Mouse (Mus musculus): ENCODE results near the gene Stard9.
"Not testable (repeated sequence)": the region's sequence is repeated elsewhere in the genome, so short reads cannot be mapped to it uniquely, and the experiment has no call there.

Gene Stard9

DNA sequence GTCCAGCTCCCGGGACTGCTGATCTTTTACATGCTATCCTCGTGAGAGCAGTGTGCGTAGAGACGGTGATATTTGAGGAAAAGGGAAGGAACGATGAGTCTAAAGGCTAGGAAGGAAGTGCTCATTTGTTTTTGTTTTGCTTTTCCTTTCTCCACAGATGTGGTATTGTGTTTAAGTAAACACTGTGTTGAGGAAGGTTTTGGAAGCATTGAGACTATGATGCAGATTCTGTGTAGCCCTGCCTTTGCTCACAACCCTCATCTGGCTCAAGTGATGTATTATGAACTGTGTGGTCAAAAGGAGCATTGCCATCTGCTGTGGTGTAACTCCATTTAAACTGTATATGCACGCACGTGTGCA lies 24.0 kb downstream of the Stard9 start:
- no peak for DNase-seq (ENCODE audit: low read depth in 2 of 2, low spot score in 2 of 2)

GRCm38 (mm10) chr2:120654693-120655092 lies 25.8 kb downstream of the Stard9 start:
- DNase-seq (ENCODE audit: low read depth in 2 of 2, low spot score in 2 of 2): no peak

GRCm38 (mm10) chr2:120655905-120656304 lies 27.0 kb downstream of the Stard9 start:
- DNase-seq (ENCODE audit: low read depth in 2 of 2, low spot score in 2 of 2): no peak

DNA sequence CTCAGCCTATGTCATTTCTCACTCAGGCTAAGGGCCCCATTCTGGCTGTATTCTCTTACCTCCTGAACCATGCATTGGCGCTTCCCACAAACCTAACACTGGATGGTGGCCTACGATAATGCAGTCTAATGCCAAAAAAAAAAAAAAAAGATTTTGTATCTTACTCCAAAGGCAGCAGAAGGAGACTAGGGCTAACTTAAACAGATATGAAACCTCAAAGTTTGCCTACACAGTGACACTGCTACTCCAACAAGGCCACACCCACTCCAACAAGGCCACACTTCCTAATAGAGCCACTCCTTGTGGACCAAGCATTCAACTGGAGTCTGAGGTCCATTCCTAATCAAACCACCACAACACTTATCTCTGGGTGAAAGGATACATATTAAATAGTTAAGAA lies 27.8 kb downstream of the Stard9 start:
- DNase-seq (ENCODE audit: low read depth in 2 of 2, low spot score in 2 of 2): no peak

GRCm38 (mm10) chr2:120658486-120658885 lies 29.6 kb downstream of the Stard9 start:
- DNase-seq (ENCODE audit: low read depth in 2 of 2, low spot score in 2 of 2): no peak

DNA sequence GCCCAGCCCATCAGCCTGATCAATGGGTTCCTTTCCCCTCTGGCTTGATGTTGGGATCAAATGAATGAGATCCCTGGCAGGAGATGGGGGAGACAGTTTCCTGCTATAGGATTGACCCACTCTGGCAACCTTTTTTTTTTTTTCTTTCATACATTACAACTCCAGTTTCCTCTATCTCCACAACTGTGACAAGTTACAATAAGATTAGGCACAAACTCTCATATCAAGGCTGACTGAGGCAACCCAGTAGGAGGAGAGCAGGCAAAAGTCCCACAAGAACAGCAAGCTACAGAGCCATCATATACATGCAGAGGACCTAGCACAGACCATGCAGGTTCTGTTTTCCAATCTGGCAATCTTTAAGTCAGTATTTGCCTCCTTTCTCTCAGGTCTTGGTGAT lies 30.4 kb downstream of the Stard9 start:
- DNase-seq (ENCODE audit: low read depth in 2 of 2, low spot score in 2 of 2): no peak

GRCm38 (mm10) chr2:120660486-120661078 lies 31.7 kb downstream of the Stard9 start:
- DNase-seq (ENCODE audit: low read depth in 2 of 2, low spot score in 2 of 2): no peak

DNA sequence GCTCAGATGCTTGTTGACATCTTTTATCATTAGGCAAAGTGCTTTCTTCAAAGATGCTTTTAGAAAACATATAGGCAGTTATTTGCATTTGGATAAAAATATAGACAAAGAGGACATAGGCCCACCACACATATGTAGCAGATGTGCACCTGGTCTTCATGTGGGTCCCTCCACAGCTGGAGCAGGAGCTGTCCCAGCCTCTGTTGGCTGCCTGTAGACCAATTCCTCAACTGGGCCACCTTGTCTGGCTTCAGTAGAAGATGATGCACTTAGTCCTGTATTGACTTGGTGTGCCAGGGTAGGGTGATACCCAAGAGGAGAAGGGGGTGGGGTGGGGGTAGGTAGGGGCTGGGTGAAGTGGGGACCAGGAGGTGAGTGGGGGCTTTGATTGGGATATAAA lies 33.8 kb downstream of the Stard9 start:
- no peak for DNase-seq (ENCODE audit: low read depth in 2 of 2, low spot score in 2 of 2)

DNA sequence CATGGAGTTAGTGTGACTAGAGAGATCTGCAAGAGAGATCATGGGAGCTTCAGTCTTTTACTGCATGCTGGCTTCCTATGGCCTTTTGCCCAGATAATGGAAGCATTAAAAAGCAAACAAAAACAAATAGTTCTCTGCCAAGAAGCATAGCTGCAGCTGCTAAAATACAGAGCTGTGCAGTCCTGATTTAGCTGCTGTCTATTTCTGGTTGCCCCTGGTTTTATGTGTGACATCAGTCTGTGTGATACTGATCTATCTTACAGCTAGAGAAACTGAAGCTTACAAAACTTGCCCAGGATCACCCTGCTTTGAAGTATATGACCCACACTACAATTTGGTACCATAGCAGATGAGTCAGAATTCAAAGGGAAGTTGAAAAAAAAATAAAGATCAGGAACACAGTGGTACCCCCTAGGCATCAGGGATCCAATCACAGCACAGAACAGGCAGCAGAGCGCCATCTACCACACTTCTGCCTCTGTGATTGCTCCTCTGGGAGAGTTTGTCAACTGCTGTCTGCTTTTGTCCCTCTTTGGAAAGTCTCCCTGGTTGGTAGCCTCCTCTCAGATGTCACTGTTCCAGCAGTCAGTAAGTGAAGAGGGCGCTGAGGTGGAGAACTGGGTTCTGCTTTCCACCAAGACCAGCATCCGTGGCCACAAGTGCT lies 34.7 kb downstream of the Stard9 start:
- no peak for DNase-seq (ENCODE audit: low read depth in 2 of 2, low spot score in 2 of 2)

GRCm38 (mm10) chr2:120667446-120667845 lies 38.5 kb downstream of the Stard9 start:
- no peak for DNase-seq (ENCODE audit: low read depth in 2 of 2, low spot score in 2 of 2)

GRCm38 (mm10) chr2:120670253-120670652 lies 41.3 kb downstream of the Stard9 start:
- no peak for DNase-seq (ENCODE audit: low read depth in 2 of 2, low spot score in 2 of 2)

DNA sequence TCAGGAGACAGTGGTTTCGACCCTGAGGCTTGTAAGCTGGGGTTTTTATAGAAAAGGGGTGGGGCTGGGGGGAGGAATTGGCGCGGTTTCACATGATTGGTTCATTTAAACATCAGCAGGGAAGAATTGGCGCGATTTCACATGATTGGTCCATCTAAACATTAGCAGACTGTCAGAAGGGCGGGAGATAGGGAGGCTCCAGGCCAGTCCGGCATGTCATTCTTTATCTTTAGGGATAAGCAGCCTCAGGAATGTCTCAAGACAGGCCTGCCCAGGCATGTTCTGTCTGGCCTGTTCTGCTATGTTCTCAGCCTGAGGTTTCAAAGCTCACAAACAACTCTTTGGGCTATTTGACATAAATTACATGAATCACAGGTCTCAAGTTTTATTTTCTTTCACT lies 52.2 kb downstream of the Stard9 start:
- DNase-seq (ENCODE audit: low read depth in 2 of 2, low spot score in 2 of 2): not testable (repeated sequence)

DNA sequence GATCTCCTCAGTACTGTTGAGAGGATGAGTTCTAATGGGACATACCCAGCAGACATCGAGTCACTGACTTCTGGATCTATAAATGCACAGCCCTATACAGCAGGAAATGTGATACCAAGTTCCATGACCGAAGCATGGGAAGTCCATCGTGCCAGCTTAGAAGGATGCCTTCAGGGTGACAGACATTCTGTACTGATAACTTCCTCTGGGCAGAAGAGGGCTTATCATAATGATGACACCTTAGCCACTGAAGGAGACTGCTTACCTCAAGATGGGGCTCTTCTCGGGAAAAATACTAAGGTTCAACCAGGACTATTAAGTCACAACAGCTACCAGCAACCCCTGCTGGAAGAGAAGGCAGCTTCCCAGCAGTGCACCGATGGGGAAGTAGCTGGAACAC lies 68.8 kb downstream of the Stard9 start:
- no peak for DNase-seq (ENCODE audit: low read depth in 2 of 2, low spot score in 2 of 2)

- no peak for DNase-seq (ENCODE audit: low read depth in 2 of 2, low spot score in 2 of 2)
Observed at GRCm38 (mm10) chr2:120700379-120700885, 71.5 kb downstream of the Stard9 start.

- DNase-seq (ENCODE audit: low read depth in 2 of 2, low spot score in 2 of 2): no peak
Observed at GRCm38 (mm10) chr2:120702675-120703074, 73.8 kb downstream of the Stard9 start.

DNA sequence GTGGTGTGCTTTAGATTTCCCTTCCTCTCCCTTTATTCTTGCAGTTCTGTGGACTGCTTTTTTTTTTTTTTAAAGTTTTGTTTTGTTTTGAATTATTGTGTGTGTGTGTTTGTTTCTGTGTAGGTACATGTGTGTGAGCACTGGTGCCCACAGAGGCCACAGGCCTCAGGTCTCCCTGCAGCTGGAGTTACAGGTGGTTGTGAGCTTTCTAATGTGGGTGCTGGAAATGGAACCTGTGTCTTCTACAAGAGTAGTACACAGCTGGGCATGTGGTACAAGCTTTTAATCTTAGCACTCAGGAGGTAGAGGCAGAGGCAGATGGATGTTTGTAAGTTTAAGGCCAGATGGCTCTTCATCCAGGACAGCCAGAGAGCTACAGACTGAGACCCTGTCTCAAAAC lies 78.1 kb downstream of the Stard9 start:
- DNase-seq (ENCODE audit: low read depth in 2 of 2, low spot score in 2 of 2): no peak

DNA sequence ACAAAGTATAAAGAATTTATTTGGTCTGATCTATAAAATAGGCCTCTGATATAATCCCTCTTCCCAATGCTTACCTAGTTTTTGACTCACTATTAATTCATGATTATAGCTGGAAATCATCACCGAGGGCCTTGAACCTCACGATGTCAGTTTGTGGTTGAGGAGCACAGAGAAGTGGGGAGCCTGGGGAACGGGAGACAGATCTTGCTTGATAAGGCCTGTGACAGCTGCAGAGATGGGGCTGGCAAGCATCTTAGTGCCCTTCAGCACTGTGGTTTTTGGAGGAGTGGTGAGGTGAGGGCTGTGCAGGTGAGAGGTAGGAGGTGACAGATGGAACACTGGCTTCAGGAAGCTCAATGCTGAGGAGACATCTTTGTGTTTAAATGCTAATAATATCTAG lies 81.2 kb downstream of the Stard9 start:
- DNase-seq (ENCODE audit: low read depth in 2 of 2, low spot score in 2 of 2): no peak

DNA sequence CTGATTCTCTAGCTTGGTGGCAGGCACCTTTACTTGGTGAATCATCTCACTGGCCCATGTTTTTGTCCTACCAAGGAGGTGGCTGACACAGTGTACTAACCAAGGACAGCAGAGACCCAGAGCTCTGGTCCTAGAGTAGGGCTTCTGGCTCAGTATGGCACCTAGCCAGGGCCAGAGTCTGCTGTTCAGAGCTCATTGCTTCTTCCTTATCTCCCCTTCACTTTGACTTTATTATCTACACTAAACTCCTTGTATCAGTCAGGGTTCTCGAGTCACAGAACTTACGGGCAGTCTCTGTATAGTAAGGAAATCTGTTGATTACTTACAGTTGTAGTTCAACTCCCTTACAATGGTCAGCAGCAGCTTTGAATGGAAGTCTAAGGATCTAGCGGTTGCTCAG lies 82.0 kb downstream of the Stard9 start:
- no peak for DNase-seq (ENCODE audit: low read depth in 2 of 2, low spot score in 2 of 2)

DNA sequence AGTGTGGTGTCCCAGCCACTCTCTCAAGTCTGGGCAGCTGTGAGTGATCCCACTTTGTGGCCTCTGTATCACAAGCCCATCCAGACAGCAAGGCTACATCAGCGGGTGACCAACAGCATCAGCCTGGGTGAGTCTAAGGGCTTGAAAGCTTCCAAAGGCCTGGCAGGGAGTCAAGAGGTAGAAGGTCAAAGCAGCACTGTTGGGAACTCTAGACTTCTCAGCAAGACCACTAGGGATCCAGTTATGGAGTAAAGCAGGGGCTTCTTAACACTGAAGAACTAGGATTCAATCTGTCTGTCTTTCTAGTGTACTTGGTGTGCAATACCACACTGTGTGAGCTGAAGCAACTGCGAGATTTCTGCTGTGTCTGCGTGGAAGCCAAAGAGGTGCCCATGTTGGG lies 84.5 kb downstream of the Stard9 start:
- DNase-seq (ENCODE audit: low read depth in 2 of 2, low spot score in 2 of 2): no peak

- no peak for DNase-seq (ENCODE audit: low read depth in 2 of 2, low spot score in 2 of 2)
Observed at GRCm38 (mm10) chr2:120718496-120718895, 89.6 kb downstream of the Stard9 start.

- no peak for DNase-seq (ENCODE audit: low read depth in 2 of 2, low spot score in 2 of 2)
Observed at GRCm38 (mm10) chr2:120720821-120721220, 91.9 kb downstream of the Stard9 start.

DNA sequence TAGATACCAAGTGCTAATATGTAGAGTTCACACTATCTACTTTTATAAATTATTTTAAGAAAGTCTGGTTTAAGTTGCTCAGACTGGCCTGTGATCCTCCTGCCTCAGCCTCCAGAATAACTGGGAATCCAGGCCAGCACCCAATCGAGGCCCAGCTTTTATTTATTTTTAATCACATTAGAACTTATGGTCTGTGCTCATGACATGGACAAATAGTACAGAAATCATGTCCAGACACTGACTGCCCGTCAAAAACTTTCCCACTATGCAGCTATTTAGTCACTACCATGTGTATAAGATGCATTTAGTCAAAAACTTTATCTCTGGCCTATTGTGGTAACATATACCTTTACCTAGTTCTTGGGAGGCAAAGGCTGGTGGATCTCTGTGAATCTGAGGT lies 93.0 kb downstream of the Stard9 start:
- no peak for DNase-seq (ENCODE audit: low read depth in 2 of 2, low spot score in 2 of 2)

- DNase-seq (ENCODE audit: low read depth in 2 of 2, low spot score in 2 of 2): no peak
Observed at GRCm38 (mm10) chr2:120722491-120722890, 93.6 kb downstream of the Stard9 start.
